Mouse (Mus musculus) heart, embryonic 14.5 days (tissue): ENCODE results near the gene Eri3. TPM values are rescaled to one million over a fixed set of nuclear protein-coding genes. Genes with fewer than 3 reads are reported as not detected.

ENCODE experiments used
- ATAC-seq: fragments of 200-750 bp; cut with Nextera tagmentation; 2 replicates; pipeline ENCODE4 v1.8.0; 2017; ENCODE audit warnings: low read depth, moderate TSS enrichment; ENCODE audit not compliant: insufficient number of reproducible peaks, insufficient read depth, low FRiP score
- H3K27ac ChIP-seq, 2 experiments: fragments of 200-500 bp in 1 of 2; fragments of 300-500 bp in 1 of 2; sonication (generic) in 1 of 2; replicated peaks in 1 of 2; 2 replicates each; pipeline ENCODE4 v1.5.1; 2012 to 2014; ENCODE audit warnings: low read depth in 2 of 2, low read length in 2 of 2, control low read depth in 1 of 2, mild to moderate bottlenecking in 1 of 2, mixed read lengths in 1 of 2; ENCODE audit not compliant: control insufficient read depth in 1 of 2, insufficient read depth in 1 of 2
- H3K27me3 ChIP-seq: fragments of 300-500 bp; sonication (generic); 2 replicates; pipeline ENCODE4 v1.6.1; 2014; ENCODE audit warnings: mild to moderate bottlenecking, low read length, control low read depth; ENCODE audit not compliant: control insufficient read depth, insufficient read depth
- H3K36me3 ChIP-seq: fragments of 300-500 bp; sonication (generic); 2 replicates; pipeline ENCODE4 v1.6.1; 2014; ENCODE audit warnings: mild to moderate bottlenecking, control low read depth, low read length, mixed read lengths; ENCODE audit not compliant: control insufficient read depth, insufficient read depth
- H3K4me1 ChIP-seq, 2 experiments: fragments of 200-500 bp in 1 of 2; fragments of 300-500 bp in 1 of 2; sonication (generic) in 1 of 2; 2 replicates each; pipeline ENCODE4 v1.6.1; 2012 to 2014; ENCODE audit warnings: low read length in 2 of 2, control low read depth in 1 of 2, mixed read lengths in 1 of 2; ENCODE audit not compliant: control insufficient read depth in 2 of 2, insufficient read depth in 2 of 2
- H3K4me2 ChIP-seq: fragments of 300-500 bp; sonication (generic); 2 replicates; pipeline ENCODE4 v1.6.1; 2014; ENCODE audit warnings: mild to moderate bottlenecking, low read length
- H3K4me3 ChIP-seq, 2 experiments: fragments of 200-500 bp in 1 of 2; fragments of 300-500 bp in 1 of 2; sonication (generic) in 1 of 2; 2 replicates each; pipeline ENCODE4 v1.5.1; 2012 to 2014; ENCODE audit warnings: low read length in 2 of 2, mild to moderate bottlenecking in 2 of 2, control low read depth in 1 of 2, low read depth in 1 of 2, moderate library complexity in 1 of 2; ENCODE audit not compliant: control insufficient read depth in 1 of 2, insufficient read depth in 1 of 2
- H3K9ac ChIP-seq: fragments of 300-500 bp; sonication (generic); 2 replicates; pipeline ENCODE4 v1.6.1; 2014; ENCODE audit warnings: mild to moderate bottlenecking, low read length
- H3K9me3 ChIP-seq: fragments of 300-500 bp; sonication (generic); 2 replicates; pipeline ENCODE4 v1.6.1; 2016; ENCODE audit warnings: low read length, control low read depth; ENCODE audit not compliant: control insufficient read depth
- WGBS: fragments of 180-500 bp; shearing (Covaris S2); extraction: QIAGEN DNeasy Blood & Tissue Kit; methylation state at CpG from one replicate; pipeline ENCODE4 v1.1.7; 2014; 5-methylcytosine and 5-hydroxymethylcytosine counted together
- microRNA-seq: library from miRNA; unstranded; fragments of <30 nt; microRNA quantifications from one replicate; pipeline ENCODE4, GENCODE M21; 2016
- polyA plus RNA-seq: library from polyadenylated mRNA; unstranded; fragments of >200 nt; fragmentation: Nextera tagmentation; extraction: Ambion mirVana; gene quantifications from 2 replicates; pipeline ENCODE4 v1.2.1, GENCODE M21; 2014

The Eri3 gene
- polyA plus RNA-seq, 1 experiment from 2014 or later: 128 TPM

DNA sequence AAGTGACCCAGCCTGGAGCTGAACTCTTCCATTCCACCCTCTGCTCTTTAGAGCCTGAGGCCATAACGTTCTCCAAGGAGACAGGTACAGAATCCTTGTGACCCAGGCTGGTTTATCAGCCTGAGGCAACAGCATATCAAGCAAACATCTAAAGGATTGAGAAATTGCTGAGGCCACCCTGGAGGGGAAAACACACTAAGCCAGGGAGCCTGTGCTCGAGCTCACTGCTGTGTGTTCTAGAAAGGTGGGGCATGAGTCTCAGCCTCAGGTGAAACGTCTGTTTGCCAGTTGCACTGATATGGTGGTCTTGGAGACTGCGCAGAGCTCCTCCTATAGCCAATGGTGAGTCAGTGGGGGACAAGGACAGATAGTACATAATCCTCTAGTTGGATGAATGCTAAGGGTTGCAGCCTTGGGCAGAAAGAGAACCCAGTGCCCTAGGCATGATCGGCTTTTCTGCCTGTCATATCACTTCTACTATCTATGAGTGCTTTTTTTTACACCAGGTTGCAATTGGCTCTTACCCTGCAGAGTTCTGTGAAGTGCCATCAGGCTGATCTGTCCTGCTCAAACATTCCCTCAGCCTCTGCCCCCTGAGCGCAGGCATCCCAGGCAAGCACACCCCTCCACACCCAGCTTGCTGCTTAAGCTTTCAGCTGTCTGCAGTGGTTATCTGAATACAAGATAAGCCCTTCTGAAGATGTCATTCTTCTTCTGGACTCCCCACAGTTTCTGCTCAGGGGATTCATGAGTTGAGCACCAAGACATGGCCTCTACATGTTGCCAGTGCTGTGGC lies 163.3 kb downstream of the Eri3 start:
- no peak for ATAC-seq
- 54% methylated on average over 6 of the region's 6 CpGs for WGBS
- no peaks in the 10 kb centered on the region for H3K9me3 ChIP-seq
- H3K36me3 ChIP-seq: no peaks in the 10 kb centered on the region
- no peak overlapping the region for H3K27ac ChIP-seq
- no peaks in the 10 kb centered on the region for H3K27me3 ChIP-seq
- no peaks in the 10 kb centered on the region for H3K4me1 ChIP-seq
- no peak overlapping the region for H3K4me3 ChIP-seq
- H3K4me2 ChIP-seq: no peak overlapping the region
- H3K9ac ChIP-seq: no peak overlapping the region

Small RNA genes within 50 kb of the gene (microRNA-seq; reads per million reads assigned to microRNA genes)
- not detected for gene Gm25559

Other genes starting within 250 kb of the Eri3 start
- gene Rnf220, start 53.3 kb upstream of the Eri3 start, polyA plus RNA-seq: 31.5 and 36.4 TPM in 2 replicates
- gene Dmap1, start 131.9 kb downstream of the Eri3 start, polyA plus RNA-seq: 46.4 and 49.5 TPM in 2 replicates
- gene Gm12845, start 174.0 kb downstream of the Eri3 start, polyA plus RNA-seq: not detected in 2 replicates
- gene Klf17, start 215.3 kb downstream of the Eri3 start, polyA plus RNA-seq: not detected in 2 replicates